Mouse (Mus musculus): Measurements from ENCODE around the gene Slc41a2. TPM values are rescaled to one million over a fixed set of nuclear protein-coding genes. Genes with fewer than 3 reads are reported as not detected.

The Slc41a2 gene
- polyA plus RNA-seq, 1 experiment from 2014 or later = 0.56 TPM

Other genes with a start within 250 kb of the Slc41a2 start
- gene D10Wsu102e, start 22.3 kb upstream of the Slc41a2 start, polyA plus RNA-seq (2014; fragmentation: Nextera tagmentation; extraction: Ambion mirVana) = 1.4 and 1.6 TPM in 2 replicates
- gene Aldh1l2, start 196.3 kb upstream of the Slc41a2 start, polyA plus RNA-seq (2014; fragmentation: Nextera tagmentation; extraction: Ambion mirVana) = 6.1 and 7.1 TPM in 2 replicates
- 28.9 and 36.5 TPM in 2 replicates for gene Washc4, start 205.9 kb upstream of the Slc41a2 start, polyA plus RNA-seq (2014; fragmentation: Nextera tagmentation; extraction: Ambion mirVana)